Mouse (Mus musculus) hindbrain, embryonic 13.5 days (tissue): ENCODE measurements around the gene Rasgef1b. TPM values are rescaled to one million over a fixed set of nuclear protein-coding genes. Genes with fewer than 3 reads are reported as not detected.

Experiments used
- ATAC-seq: fragments of 200-750 bp; cut with Nextera tagmentation; 2 replicates; pipeline ENCODE4 v1.8.0; 2017; ENCODE audit warnings: moderate TSS enrichment; ENCODE audit not compliant: low FRiP score
- H3K27ac ChIP-seq: fragments of 300-500 bp; sonication (generic); 2 replicates; pipeline ENCODE4 v1.5.1; 2015; ENCODE audit warnings: inconsistent platforms, mild to moderate bottlenecking, moderate library complexity
- H3K27me3 ChIP-seq: fragments of 300-500 bp; sonication (generic); 2 replicates; pipeline ENCODE4 v1.6.1; 2015; ENCODE audit warnings: mild to moderate bottlenecking, inconsistent platforms
- H3K36me3 ChIP-seq: fragments of 300-500 bp; sonication (generic); 2 replicates; pipeline ENCODE4 v1.6.1; 2015; ENCODE audit warnings: mild to moderate bottlenecking, inconsistent platforms
- H3K4me1 ChIP-seq: fragments of 300-500 bp; sonication (generic); replicated peaks from 2 replicates; pipeline ENCODE4 v1.6.1; 2015; ENCODE audit warnings: inconsistent platforms
- H3K4me2 ChIP-seq: fragments of 300-500 bp; sonication (generic); 2 replicates; pipeline ENCODE4 v1.6.1; 2015; ENCODE audit warnings: inconsistent platforms, mild to moderate bottlenecking, moderate library complexity
- H3K4me3 ChIP-seq: fragments of 300-500 bp; sonication (generic); 2 replicates; pipeline ENCODE4 v1.5.1; 2015; ENCODE audit warnings: mild to moderate bottlenecking, inconsistent platforms
- H3K9ac ChIP-seq: fragments of 300-500 bp; sonication (generic); 2 replicates; pipeline ENCODE4 v1.6.1; 2015; ENCODE audit warnings: mild to moderate bottlenecking, inconsistent platforms
- H3K9me3 ChIP-seq: fragments of 300-500 bp; sonication (generic); 2 replicates; pipeline ENCODE4 v1.6.1; 2016; ENCODE audit warnings: inconsistent platforms
- WGBS: fragments of 180-500 bp; shearing (Covaris S2); methylation state at CpG from one replicate; pipeline ENCODE4 v1.1.7; 2015; 5-methylcytosine and 5-hydroxymethylcytosine counted together
- polyA plus RNA-seq: library from polyadenylated mRNA; unstranded; fragments of >200 nt; fragmentation: Nextera tagmentation; extraction: Ambion mirVana; gene quantifications from 2 replicates; pipeline ENCODE4 v1.2.1, GENCODE M21; 2015

The Rasgef1b gene
- polyA plus RNA-seq, 1 experiment from 2014 or later, result 61.1 TPM

GRCm38 (mm10) chr5:99215207-99216157 lies 513.4 kb downstream of the Rasgef1b start:
- Histone ChIP-seq H3K27ac (no peak overlapping the region), H3K36me3 (peaks cover 36% of the 10 kb centered on the region), H3K4me1 (peaks cover 2% of the 10 kb centered on the region; the same call in 1 of the 2 replicates), H3K27me3 (no peaks in the 10 kb centered on the region), H3K9ac (no peak overlapping the region), H3K4me2 (no peak overlapping the region), H3K4me3 (no peak overlapping the region), H3K9me3 (no peaks in the 10 kb centered on the region)
- 58% methylated on average over 7 of the region's 7 CpGs for WGBS
- ATAC-seq, result no peak

GRCm38 (mm10) chr5:99214400-99214799 lies 514.5 kb downstream of the Rasgef1b start:
- H3K9ac ChIP-seq, result no peak overlapping the region
- no peak for ATAC-seq
- no peaks in the 10 kb centered on the region for H3K9me3 ChIP-seq
- no peaks in the 10 kb centered on the region for H3K27me3 ChIP-seq
- peaks cover 29% of the 10 kb centered on the region for H3K36me3 ChIP-seq
- WGBS, result 89% methylated on average over 6 of the region's 6 CpGs
- H3K4me1 ChIP-seq, result peaks cover 2% of the 10 kb centered on the region; the same call in 1 of the 2 replicates
- no peak overlapping the region for H3K4me3 ChIP-seq
- H3K4me2 ChIP-seq, result no peak overlapping the region
- H3K27ac ChIP-seq, result no peak overlapping the region

- peaks cover 2% of the 10 kb centered on the region; the same call in 1 of the 2 replicates for H3K4me1 ChIP-seq
- ATAC-seq, result no peak
- no peak overlapping the region for H3K4me3 ChIP-seq
- H3K27ac ChIP-seq, result peak overlapping the region; percentile 53
- H3K9me3 ChIP-seq, result no peaks in the 10 kb centered on the region
- WGBS, result 84% methylated on average over 6 of the region's 6 CpGs
- no peaks in the 10 kb centered on the region for H3K27me3 ChIP-seq
- peaks cover 17% of the 10 kb centered on the region for H3K36me3 ChIP-seq
- H3K9ac ChIP-seq, result no peak overlapping the region
- no peak overlapping the region for H3K4me2 ChIP-seq
These were observed 515.7 kb downstream of the Rasgef1b start for GRCm38 (mm10) chr5:99213211-99213610.

- Histone ChIP-seq H3K4me1 (no peaks in the 10 kb centered on the region), H3K27me3 (peaks cover 11% of the 10 kb centered on the region), H3K4me3 (no peak overlapping the region), H3K36me3 (no peaks in the 10 kb centered on the region), H3K9ac (no peak overlapping the region), H3K9me3 (no peaks in the 10 kb centered on the region; the same call in 1 of the 2 replicates), H3K27ac (no peak overlapping the region), H3K4me2 (no peak overlapping the region)
- 80% methylated on average over 2 of the region's 2 CpGs for WGBS
- ATAC-seq, result no peak
These were observed 525.4 kb downstream of the Rasgef1b start for GRCm38 (mm10) chr5:99203475-99203874.

GRCm38 (mm10) chr5:99202074-99202837 lies 526.6 kb downstream of the Rasgef1b start:
- WGBS, result 56% methylated on average over 15 of the region's 15 CpGs
- peak; percentile 61; the same call in 1 of the 2 replicates for ATAC-seq
- H3K4me1 ChIP-seq, result no peaks in the 10 kb centered on the region

GRCm38 (mm10) chr5:99195436-99195835 lies 533.4 kb downstream of the Rasgef1b start:
- H3K27me3 ChIP-seq, result 0 out of 2 replicates have a peak, but pooled peaks cover under 1% of the 10 kb centered on the region
- no peak overlapping the region for H3K4me2 ChIP-seq
- no peaks in the 10 kb centered on the region for H3K36me3 ChIP-seq
- ATAC-seq, result no peak
- no peak overlapping the region for H3K27ac ChIP-seq
- no peaks in the 10 kb centered on the region; the same call in 1 of the 2 replicates for H3K9me3 ChIP-seq
- H3K4me1 ChIP-seq, result peaks cover 8% of the 10 kb centered on the region; the same call in 1 of the 2 replicates
- no peak overlapping the region for H3K4me3 ChIP-seq
- 96% methylated on average over 5 of the region's 5 CpGs for WGBS
- no peak overlapping the region for H3K9ac ChIP-seq

More at GRCm38 (mm10) chr5:99202074-99202837, 526.6 kb downstream of the Rasgef1b start:
- no peaks in the 10 kb centered on the region; the same call in 1 of the 2 replicates for H3K9me3 ChIP-seq
- H3K36me3 ChIP-seq, result no peaks in the 10 kb centered on the region
- H3K27me3 ChIP-seq, result peaks cover 11% of the 10 kb centered on the region
- H3K4me3 ChIP-seq, result no peak overlapping the region
- H3K27ac ChIP-seq, result no peak overlapping the region
- peak overlapping the region; percentile 31; the same call in 1 of the 2 replicates for H3K4me2 ChIP-seq
- H3K9ac ChIP-seq, result no peak overlapping the region

- Histone ChIP-seq H3K9ac (no peak overlapping the region), H3K4me2 (no peak overlapping the region)
- ATAC-seq, result no peak
These were observed 537.7 kb downstream of the Rasgef1b start for GRCm38 (mm10) chr5:99190941-99191800.

GRCm38 (mm10) chr5:99183637-99184036 lies 545.2 kb downstream of the Rasgef1b start:
- H3K27ac ChIP-seq, result no peak overlapping the region
- WGBS, result 83% methylated on average over 7 of the region's 7 CpGs
- H3K27me3 ChIP-seq, result no peaks in the 10 kb centered on the region
- ATAC-seq, result no peak
- H3K9ac ChIP-seq, result no peak overlapping the region
- no peaks in the 10 kb centered on the region for H3K36me3 ChIP-seq
- no peak overlapping the region for H3K4me3 ChIP-seq
- no peaks in the 10 kb centered on the region for H3K4me1 ChIP-seq
- H3K9me3 ChIP-seq, result no peaks in the 10 kb centered on the region
- H3K4me2 ChIP-seq, result no peak overlapping the region

More at GRCm38 (mm10) chr5:99190941-99191800, 537.7 kb downstream of the Rasgef1b start:
- H3K4me3 ChIP-seq, result no peak overlapping the region
- H3K36me3 ChIP-seq, result no peaks in the 10 kb centered on the region
- no peaks in the 10 kb centered on the region for H3K9me3 ChIP-seq
- H3K27ac ChIP-seq, result no peak overlapping the region
- peaks cover 8% of the 10 kb centered on the region; the same call in 1 of the 2 replicates for H3K4me1 ChIP-seq
- WGBS, result 66% methylated on average over 26 of the region's 26 CpGs
- no peaks in the 10 kb centered on the region for H3K27me3 ChIP-seq

GRCm38 (mm10) chr5:99174608-99175385 lies 554.1 kb downstream of the Rasgef1b start:
- 62% methylated on average over 8 of the region's 8 CpGs for WGBS
- Histone ChIP-seq H3K27me3 (no peaks in the 10 kb centered on the region), H3K4me3 (no peak overlapping the region), H3K27ac (no peak overlapping the region), H3K9me3 (no peaks in the 10 kb centered on the region), H3K4me1 (0 out of 2 replicates have a peak, but pooled peaks cover 3% of the 10 kb centered on the region), H3K4me2 (no peak overlapping the region), H3K36me3 (no peaks in the 10 kb centered on the region), H3K9ac (no peak overlapping the region)
- no peak for ATAC-seq

GRCm38 (mm10) chr5:99169836-99170235 lies 559.0 kb downstream of the Rasgef1b start:
- no peaks in the 10 kb centered on the region for H3K9me3 ChIP-seq
- H3K4me3 ChIP-seq, result no peak overlapping the region
- no peak overlapping the region for H3K9ac ChIP-seq
- 0 out of 2 replicates have a peak, but pooled peaks cover 7% of the 10 kb centered on the region for H3K4me1 ChIP-seq
- ATAC-seq, result no peak
- 84% methylated on average over 4 of the region's 4 CpGs for WGBS
- no peak overlapping the region for H3K4me2 ChIP-seq
- H3K36me3 ChIP-seq, result no peaks in the 10 kb centered on the region
- no peaks in the 10 kb centered on the region for H3K27me3 ChIP-seq
- no peak overlapping the region for H3K27ac ChIP-seq

GRCm38 (mm10) chr5:99167767-99168166 lies 561.1 kb downstream of the Rasgef1b start:
- no peak overlapping the region for H3K27ac ChIP-seq
- H3K9me3 ChIP-seq, result no peaks in the 10 kb centered on the region
- no peak overlapping the region for H3K4me2 ChIP-seq
- H3K4me3 ChIP-seq, result no peak overlapping the region
- H3K27me3 ChIP-seq, result no peaks in the 10 kb centered on the region
- H3K36me3 ChIP-seq, result no peaks in the 10 kb centered on the region
- 0 out of 2 replicates have a peak, but pooled peaks cover 4% of the 10 kb centered on the region for H3K4me1 ChIP-seq
- no peak overlapping the region for H3K9ac ChIP-seq
- WGBS, result 98% methylated on average over 5 of the region's 5 CpGs
- no peak for ATAC-seq
